Mouse (Mus musculus): ENCODE data around the gene A530016L24Rik. TPM values are rescaled to one million over a fixed set of nuclear protein-coding genes. Genes with fewer than 3 reads are reported as not detected.

A530016L24Rik gene
- total RNA-seq, 1 experiment = not detected

- H3K9me3 ChIP-seq (ENCODE audit: control insufficient read depth, insufficient read depth, low read depth, low read length) = no peaks in the 10 kb centered on the region
- no peak overlapping the region for H3K4me3 ChIP-seq (ENCODE audit: insufficient read depth in 1 of 2, low read depth in 1 of 2, low read length in 2 of 2, poor library complexity in 1 of 2, severe bottlenecking in 1 of 2)
- peak; percentile 25 for DNase-seq (ENCODE audit: low read depth, low spot score)
- no peak overlapping the region for H3K9ac ChIP-seq (ENCODE audit: insufficient read depth, low read depth, low read length, poor library complexity, severe bottlenecking)
- no peaks in the 10 kb centered on the region for H3K36me3 ChIP-seq (ENCODE audit: control insufficient read depth, insufficient read depth, low read length, poor library complexity, severe bottlenecking)
- H3K4me1 ChIP-seq (ENCODE audit: control insufficient read depth in 2 of 2, insufficient read depth in 2 of 2, low read length in 2 of 2, poor library complexity in 1 of 2) = no peaks in the 10 kb centered on the region; a peak in 1 of 4 replicates
- H3K27ac ChIP-seq (ENCODE audit: insufficient read depth, low read depth, low read length, poor library complexity, severe bottlenecking) = no peak overlapping the region
- in situ Hi-C loops (cut with MboI; ENCODE audit: low sequenced_read_pairs in 2 of 2, unreplicated experiment in 2 of 2) = no loop called here
- TF ChIP-seq ZC3H11A (IDR thresholded peaks at IDR 0.05; ENCODE audit: borderline replicate concordance, low read depth, low read length) (no peak), HCFC1 (IDR thresholded peaks at IDR 0.05; ENCODE audit: borderline replicate concordance, insufficient read depth, low read length) (no peak), ZNF384 (IDR thresholded peaks at IDR 0.05; ENCODE audit: low read depth, low read length) (no peak), CHD2 (IDR thresholded peaks at IDR 0.05; ENCODE audit: low read depth, low read length) (no peak), MAFK (IDR thresholded peaks at IDR 0.05; ENCODE audit: insufficient read depth, low read depth, low read length) (no peak)
Observed at GRCm38 (mm10) chr12:112463209-112463608, 26.0 kb upstream of the A530016L24Rik start.

GRCm38 (mm10) chr12:112463750-112464444 is 25.4 kb upstream of the A530016L24Rik start:
- H3K27ac ChIP-seq (ENCODE audit: insufficient read depth, low read depth, low read length, poor library complexity, severe bottlenecking) = no peak overlapping the region
- H3K36me3 ChIP-seq (ENCODE audit: control insufficient read depth, insufficient read depth, low read length, poor library complexity, severe bottlenecking) = no peaks in the 10 kb centered on the region
- H3K9me3 ChIP-seq (ENCODE audit: control insufficient read depth, insufficient read depth, low read depth, low read length) = no peaks in the 10 kb centered on the region
- H3K4me1 ChIP-seq (ENCODE audit: control insufficient read depth in 2 of 2, insufficient read depth in 2 of 2, low read length in 2 of 2, poor library complexity in 1 of 2) = no peaks in the 10 kb centered on the region; a peak in 1 of 4 replicates
- no peak overlapping the region for H3K4me3 ChIP-seq (ENCODE audit: insufficient read depth in 1 of 2, low read depth in 1 of 2, low read length in 2 of 2, poor library complexity in 1 of 2, severe bottlenecking in 1 of 2)
- DNase-seq (ENCODE audit: low read depth, low spot score) = no peak
- in situ Hi-C loops (cut with MboI; ENCODE audit: low sequenced_read_pairs in 2 of 2, unreplicated experiment in 2 of 2) = no loop called here
- no peak overlapping the region for H3K9ac ChIP-seq (ENCODE audit: insufficient read depth, low read depth, low read length, poor library complexity, severe bottlenecking)
- no peak for TF ChIP-seq ZNF384 (IDR thresholded peaks at IDR 0.05; ENCODE audit: low read depth, low read length)
- TF ChIP-seq MAFK (IDR thresholded peaks at IDR 0.05; ENCODE audit: insufficient read depth, low read depth, low read length) = no peak
- TF ChIP-seq ZC3H11A (IDR thresholded peaks at IDR 0.05; ENCODE audit: borderline replicate concordance, low read depth, low read length) = no peak
- no peak for TF ChIP-seq CHD2 (IDR thresholded peaks at IDR 0.05; ENCODE audit: low read depth, low read length)
- no peak for TF ChIP-seq HCFC1 (IDR thresholded peaks at IDR 0.05; ENCODE audit: borderline replicate concordance, insufficient read depth, low read length)

GRCm38 (mm10) chr12:112464516-112464915 is 24.7 kb upstream of the A530016L24Rik start:
- in situ Hi-C loops (cut with MboI; ENCODE audit: low sequenced_read_pairs in 2 of 2, unreplicated experiment in 2 of 2) = no loop called here
- no peak for TF ChIP-seq MAFK (IDR thresholded peaks at IDR 0.05; ENCODE audit: insufficient read depth, low read depth, low read length)
- TF ChIP-seq ZC3H11A (IDR thresholded peaks at IDR 0.05; ENCODE audit: borderline replicate concordance, low read depth, low read length) = no peak
- no peak for TF ChIP-seq HCFC1 (IDR thresholded peaks at IDR 0.05; ENCODE audit: borderline replicate concordance, insufficient read depth, low read length)
- no peak for TF ChIP-seq CHD2 (IDR thresholded peaks at IDR 0.05; ENCODE audit: low read depth, low read length)
- TF ChIP-seq ZNF384 (IDR thresholded peaks at IDR 0.05; ENCODE audit: low read depth, low read length) = no peak
- H3K4me1 ChIP-seq (ENCODE audit: control insufficient read depth in 2 of 2, insufficient read depth in 2 of 2, low read length in 2 of 2, poor library complexity in 1 of 2) = no peaks in the 10 kb centered on the region; a peak in 1 of 4 replicates
- no peak for DNase-seq (ENCODE audit: low read depth, low spot score)
- no peak overlapping the region for H3K27ac ChIP-seq (ENCODE audit: insufficient read depth, low read depth, low read length, poor library complexity, severe bottlenecking)
- no peak overlapping the region for H3K9ac ChIP-seq (ENCODE audit: insufficient read depth, low read depth, low read length, poor library complexity, severe bottlenecking)
- H3K36me3 ChIP-seq (ENCODE audit: control insufficient read depth, insufficient read depth, low read length, poor library complexity, severe bottlenecking) = no peaks in the 10 kb centered on the region
- H3K9me3 ChIP-seq (ENCODE audit: control insufficient read depth, insufficient read depth, low read depth, low read length) = no peaks in the 10 kb centered on the region
- no peak overlapping the region for H3K4me3 ChIP-seq (ENCODE audit: insufficient read depth in 1 of 2, low read depth in 1 of 2, low read length in 2 of 2, poor library complexity in 1 of 2, severe bottlenecking in 1 of 2)

- Histone ChIP-seq H3K27ac (ENCODE audit: insufficient read depth, low read depth, low read length, poor library complexity, severe bottlenecking) (no peak overlapping the region), H3K9me3 (ENCODE audit: control insufficient read depth, insufficient read depth, low read depth, low read length) (no peaks in the 10 kb centered on the region), H3K9ac (ENCODE audit: insufficient read depth, low read depth, low read length, poor library complexity, severe bottlenecking) (no peak overlapping the region), H3K4me3 (ENCODE audit: insufficient read depth in 1 of 2, low read depth in 1 of 2, low read length in 2 of 2, poor library complexity in 1 of 2, severe bottlenecking in 1 of 2) (no peak overlapping the region), H3K36me3 (ENCODE audit: control insufficient read depth, insufficient read depth, low read length, poor library complexity, severe bottlenecking) (no peaks in the 10 kb centered on the region), H3K4me1 (ENCODE audit: control insufficient read depth in 2 of 2, insufficient read depth in 2 of 2, low read length in 2 of 2, poor library complexity in 1 of 2) (no peaks in the 10 kb centered on the region; a peak in 1 of 4 replicates)
- no peak for DNase-seq (ENCODE audit: low read depth, low spot score)
- TF ChIP-seq HCFC1 (IDR thresholded peaks at IDR 0.05; ENCODE audit: borderline replicate concordance, insufficient read depth, low read length) = no peak
- no peak for TF ChIP-seq ZNF384 (IDR thresholded peaks at IDR 0.05; ENCODE audit: low read depth, low read length)
- no peak for TF ChIP-seq ZC3H11A (IDR thresholded peaks at IDR 0.05; ENCODE audit: borderline replicate concordance, low read depth, low read length)
- no peak for TF ChIP-seq MAFK (IDR thresholded peaks at IDR 0.05; ENCODE audit: insufficient read depth, low read depth, low read length)
- TF ChIP-seq CHD2 (IDR thresholded peaks at IDR 0.05; ENCODE audit: low read depth, low read length) = no peak
- in situ Hi-C loops (cut with MboI; ENCODE audit: low sequenced_read_pairs in 2 of 2, unreplicated experiment in 2 of 2) = no loop called here
Observed at GRCm38 (mm10) chr12:112465928-112466327, 23.3 kb upstream of the A530016L24Rik start.
